Mouse (Mus musculus) forebrain, postnatal 0 days (tissue): ENCODE measurements around the gene Cdca4. TPM values are rescaled to one million over a fixed set of nuclear protein-coding genes. Genes with fewer than 3 reads are reported as not detected.

Experiments used
- ATAC-seq: fragments of 200-750 bp; cut with Nextera tagmentation; 2 replicates; pipeline ENCODE4 v1.8.0; 2017; ENCODE audit warnings: mild to moderate bottlenecking, moderate library complexity
- DNase-seq: peaks from one replicate; pipeline ENCODE4 v3.0.0-alpha.2; 2015
- H3K27ac ChIP-seq: fragments of 300-500 bp; sonication (generic); 2 replicates; pipeline ENCODE4 v1.5.1; 2014; ENCODE audit warnings: low read depth, mild to moderate bottlenecking, antibody characterized with exemption, low read length, moderate library complexity, mixed read lengths
- H3K27me3 ChIP-seq: fragments of 300-500 bp; sonication (generic); 2 replicates; pipeline ENCODE4 v1.6.1; 2014; ENCODE audit warnings: mild to moderate bottlenecking, low read length, mixed read lengths; ENCODE audit not compliant: insufficient read depth
- H3K36me3 ChIP-seq: fragments of 300-500 bp; sonication (generic); 2 replicates; pipeline ENCODE4 v1.6.1; 2014; ENCODE audit warnings: mild to moderate bottlenecking, moderate library complexity; ENCODE audit not compliant: insufficient read depth
- H3K4me1 ChIP-seq: fragments of 300-500 bp; sonication (generic); 2 replicates; pipeline ENCODE4 v1.6.1; 2014; ENCODE audit warnings: antibody characterized with exemption; ENCODE audit not compliant: insufficient read depth
- H3K4me2 ChIP-seq: fragments of 300-500 bp; sonication (generic); 2 replicates; pipeline ENCODE4 v1.6.1; 2014; ENCODE audit warnings: low read depth, mild to moderate bottlenecking, moderate library complexity
- H3K4me3 ChIP-seq: fragments of 300-500 bp; sonication (generic); 2 replicates; pipeline ENCODE4 v1.5.1; 2014; ENCODE audit warnings: low read depth, low read length, mixed read lengths
- H3K9ac ChIP-seq: fragments of 300-500 bp; sonication (generic); 2 replicates; pipeline ENCODE4 v1.6.1; 2014; ENCODE audit warnings: mild to moderate bottlenecking
- H3K9me3 ChIP-seq: fragments of 300-500 bp; sonication (generic); 2 replicates; pipeline ENCODE4 v1.6.1; 2016; ENCODE audit warnings: low read length
- CTCF ChIP-seq: sonication (generic); IDR thresholded peaks from 2 replicates; pipeline ENCODE4 v1.5.1; 2016; ENCODE audit warnings: antibody characterized with exemption, control low read depth, low read depth
- WGBS: fragments of 180-500 bp; shearing (Covaris S2); extraction: QIAGEN DNeasy Blood & Tissue Kit; methylation state at CpG from one replicate; pipeline ENCODE4 v1.1.7; 2014; 5-methylcytosine and 5-hydroxymethylcytosine counted together
- polyA plus RNA-seq: library from polyadenylated mRNA; unstranded; fragments of >200 nt; fragmentation: Nextera tagmentation; extraction: Ambion mirVana; gene quantifications from 2 replicates; pipeline ENCODE4 v1.2.1, GENCODE M21; 2015
- total RNA-seq: library from RNA; depleted of rRNA; stranded (reverse); fragments of >200 nt; gene quantifications from 2 replicates; pipeline ENCODE4 v1.2.3, GENCODE M21; 2014

Cdca4 gene
- total and polyA plus RNA-seq, 2 experiments from 2014 or later, result 29.7 to 31.3 TPM

GRCm38 (mm10) chr12:112814682-112815470 lies 14.3 kb downstream of the Cdca4 start:
- TF ChIP-seq CTCF, result no peak
- Histone ChIP-seq H3K4me1 (0 out of 2 replicates have a peak, but pooled peaks cover 4% of the 10 kb centered on the region), H3K27me3 (no peaks in the 10 kb centered on the region), H3K36me3 (peaks cover 48% of the 10 kb centered on the region), H3K4me3 (no peak overlapping the region), H3K9me3 (no peaks in the 10 kb centered on the region), H3K9ac (no peak overlapping the region), H3K4me2 (no peak overlapping the region), H3K27ac (no peak overlapping the region)
- DNase-seq (no peak), ATAC-seq (no peak)
- WGBS, result 74% methylated on average over 14 of the region's 14 CpGs

DNA sequence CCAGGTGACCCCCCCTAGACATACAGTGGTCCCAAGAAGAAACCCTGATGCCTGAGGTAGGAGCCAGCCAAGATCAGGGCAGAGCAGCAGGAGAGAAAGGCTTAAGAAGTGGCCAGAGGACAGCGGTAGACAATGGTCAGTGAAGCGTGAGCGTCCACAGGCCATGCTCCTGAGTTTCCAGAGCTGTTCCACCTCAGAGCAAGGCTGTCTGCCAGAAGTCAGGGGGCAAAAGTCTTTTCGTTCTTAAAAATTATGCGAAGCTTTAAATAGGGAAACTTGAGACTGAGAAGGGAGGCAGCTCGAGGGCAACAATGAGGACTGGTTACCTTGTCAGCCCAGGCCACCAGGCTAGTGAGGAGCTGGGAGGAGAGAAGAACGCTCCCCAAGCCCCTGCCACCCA lies 15.9 kb downstream of the Cdca4 start:
- peaks cover 33% of the 10 kb centered on the region for H3K36me3 ChIP-seq
- no peak for TF ChIP-seq CTCF
- no peak overlapping the region for H3K27ac ChIP-seq
- H3K9ac ChIP-seq, result no peak overlapping the region
- no peaks in the 10 kb centered on the region for H3K27me3 ChIP-seq
- no peak overlapping the region for H3K4me2 ChIP-seq
- H3K4me3 ChIP-seq, result no peak overlapping the region
- WGBS, result 89% methylated on average over 7 of the region's 7 CpGs
- H3K4me1 ChIP-seq, result peaks cover 10% of the 10 kb centered on the region; the same call in 1 of the 2 replicates
- ATAC-seq (no peak), DNase-seq (no peak)
- no peaks in the 10 kb centered on the region for H3K9me3 ChIP-seq

GRCm38 (mm10) chr12:112810092-112810885 lies 18.9 kb downstream of the Cdca4 start:
- no peak overlapping the region for H3K9ac ChIP-seq
- ATAC-seq, result no peak
- peak overlapping the region; percentile 97 for H3K4me2 ChIP-seq

DNA sequence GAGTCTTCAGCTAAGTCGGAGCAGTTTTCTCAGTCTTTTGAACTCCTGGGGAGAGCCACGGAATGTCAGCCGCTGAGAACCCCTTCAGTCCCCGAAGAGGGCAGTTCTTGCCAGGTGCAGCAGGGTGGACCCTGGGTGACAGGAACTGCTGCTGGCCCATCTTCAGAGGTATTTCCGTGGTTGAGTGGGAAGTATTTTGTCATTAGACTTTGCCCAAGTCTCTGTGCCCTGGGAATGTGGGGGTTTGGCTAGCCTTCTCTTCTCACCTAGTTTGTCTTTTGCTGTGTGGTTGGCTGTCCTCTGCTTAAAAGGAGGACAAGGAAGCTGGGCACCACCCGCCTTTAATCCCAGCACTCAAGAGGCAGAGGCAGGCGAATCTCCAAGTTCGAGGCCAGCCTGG lies 19.6 kb downstream of the Cdca4 start:
- Histone ChIP-seq H3K4me1 (peaks cover 13% of the 10 kb centered on the region; the same call in 1 of the 2 replicates), H3K9me3 (no peaks in the 10 kb centered on the region), H3K27me3 (no peaks in the 10 kb centered on the region), H3K36me3 (peaks cover 17% of the 10 kb centered on the region), H3K4me3 (peak overlapping the region; percentile 63), H3K9ac (peak overlapping the region; percentile 68), H3K27ac (no peak overlapping the region), H3K4me2 (peak overlapping the region; percentile 97)
- DNase-seq, result no peak
- 24% methylated on average over 8 of the region's 8 CpGs for WGBS
- ATAC-seq, result no peak
- no peak for TF ChIP-seq CTCF

More at GRCm38 (mm10) chr12:112810092-112810885, 18.9 kb downstream of the Cdca4 start:
- H3K4me3 ChIP-seq, result no peak overlapping the region
- H3K36me3 ChIP-seq, result peaks cover 24% of the 10 kb centered on the region
- no peak overlapping the region for H3K27ac ChIP-seq
- H3K27me3 ChIP-seq, result no peaks in the 10 kb centered on the region
- no peaks in the 10 kb centered on the region for H3K9me3 ChIP-seq
- peaks cover 13% of the 10 kb centered on the region; the same call in 1 of the 2 replicates for H3K4me1 ChIP-seq
- no peak for TF ChIP-seq CTCF
- WGBS, result 64% methylated on average over 19 of the region's 19 CpGs
- no peak for DNase-seq

- Histone ChIP-seq H3K4me1 (peaks cover 13% of the 10 kb centered on the region; the same call in 1 of the 2 replicates), H3K27me3 (no peaks in the 10 kb centered on the region), H3K27ac (peak within 1 kb of the TSS; percentile 82), H3K4me2 (peak within 1 kb of the TSS; percentile 97), H3K9ac (peak within 1 kb of the TSS; percentile 68), H3K36me3 (peaks cover 9% of the 10 kb centered on the region; the same call in 1 of the 2 replicates), H3K9me3 (no peaks in the 10 kb centered on the region), H3K4me3 (peak within 1 kb of the TSS; percentile 63)
- peak; percentile 71 for TF ChIP-seq CTCF
- under 1% methylated on average over 64 of the region's 64 CpGs for WGBS
- DNase-seq (peak; percentile 98), ATAC-seq (peak; percentile 96)
Observed at GRCm38 (mm10) chr12:112808587-112809364, 20.4 kb downstream of the Cdca4 start, which contains the start of gene Clba1. Clba1 (plus strand) TSS chr12:112808937.

- Histone ChIP-seq H3K27ac (peak overlapping the region; percentile 82), H3K4me3 (peak overlapping the region; percentile 63), H3K4me1 (peaks cover 13% of the 10 kb centered on the region; the same call in 1 of the 2 replicates), H3K36me3 (peaks cover 5% of the 10 kb centered on the region; the same call in 1 of the 2 replicates), H3K27me3 (no peaks in the 10 kb centered on the region), H3K9ac (peak overlapping the region; percentile 68), H3K9me3 (no peaks in the 10 kb centered on the region), H3K4me2 (peak overlapping the region; percentile 97)
- TF ChIP-seq CTCF, result no peak
- WGBS, result 56% methylated on average over 5 of the region's 5 CpGs
- ATAC-seq (no peak), DNase-seq (no peak)
Observed at GRCm38 (mm10) chr12:112808212-112808586, 21.0 kb downstream of the Cdca4 start.
